Mouse (Mus musculus): ENCODE data around the gene Tomm7. TPM values are rescaled to one million over a fixed set of nuclear protein-coding genes. Genes with fewer than 3 reads are reported as not detected.

Gene Tomm7
- 21.6 and 26.0 TPM in 2 replicates for total RNA-seq (2014; rRNA removed; ENCODE audit: low replicate concordance)
- polyA plus RNA-seq (2015; fragmentation: Nextera tagmentation; extraction: Ambion mirVana) = 137 and 141 TPM in 2 replicates

- under 1% methylated on average over 44 of the region's 44 CpGs for WGBS
Observed at GRCm38 (mm10) chr5:23843674-23844530, at the start of gene Tomm7. Tomm7 (minus strand) TSS chr5:23844161.

GRCm38 (mm10) chr5:23893156-23893863 lies 49.3 kb upstream of the Tomm7 start:
- DNase-seq (ENCODE audit: low spot score) (no peak), ATAC-seq (ENCODE audit: insufficient read depth, low read depth) (no peak)
- H3K4me2 ChIP-seq (ENCODE audit: low read depth, low read length) = no peak overlapping the region
- no peaks in the 10 kb centered on the region; the same call in 1 of the 2 replicates for H3K4me1 ChIP-seq (ENCODE audit: control insufficient read depth, insufficient read depth)
- no peaks in the 10 kb centered on the region for H3K36me3 ChIP-seq (replicated peaks; ENCODE audit: control insufficient read depth, insufficient read depth, low read length)
- no peak overlapping the region for H3K9ac ChIP-seq (replicated peaks; ENCODE audit: low read depth, low read length)
- H3K27ac ChIP-seq (ENCODE audit: low read depth) = no peak overlapping the region
- no peaks in the 10 kb centered on the region for H3K9me3 ChIP-seq (replicated peaks; ENCODE audit: control insufficient read depth, low read length)
- no peak for TF ChIP-seq EP300 (IDR thresholded peaks at IDR 0.05; ENCODE audit: low read depth)
- TF ChIP-seq CTCF (IDR thresholded peaks at IDR 0.05; ENCODE audit: low read depth) = no peak
- WGBS = 83% methylated on average over 5 of the region's 5 CpGs
- H3K27me3 ChIP-seq (ENCODE audit: control insufficient read depth, insufficient read depth, low read length) = no peaks in the 10 kb centered on the region
- no peak overlapping the region for H3K4me3 ChIP-seq (ENCODE audit: low read depth, low read length)

More at GRCm38 (mm10) chr5:23843674-23844530, at the start of gene Tomm7:
- peaks cover 6% of the 10 kb centered on the region for H3K4me1 ChIP-seq (ENCODE audit: control insufficient read depth, insufficient read depth)
- ATAC-seq (ENCODE audit: insufficient read depth, low read depth) = peak; percentile 95
- H3K9ac ChIP-seq (replicated peaks; ENCODE audit: low read depth, low read length) = peak within 1 kb of the TSS; percentile 69
- H3K9me3 ChIP-seq (replicated peaks; ENCODE audit: control insufficient read depth, low read length) = no peaks in the 10 kb centered on the region
- peak within 1 kb of the TSS; percentile 68 for H3K4me3 ChIP-seq (ENCODE audit: low read depth, low read length)
- H3K36me3 ChIP-seq (replicated peaks; ENCODE audit: control insufficient read depth, insufficient read depth, low read length) = peaks cover 8% of the 10 kb centered on the region
- peak; percentile 98 for DNase-seq (ENCODE audit: low spot score)
- H3K27me3 ChIP-seq (ENCODE audit: control insufficient read depth, insufficient read depth, low read length) = no peaks in the 10 kb centered on the region
- peak within 1 kb of the TSS; percentile 90 for H3K27ac ChIP-seq (ENCODE audit: low read depth)
- TF ChIP-seq CTCF (IDR thresholded peaks at IDR 0.05; ENCODE audit: low read depth) (peak; percentile 30), EP300 (IDR thresholded peaks at IDR 0.05; ENCODE audit: low read depth) (no peak)
- peak within 1 kb of the TSS; percentile 74 for H3K4me2 ChIP-seq (ENCODE audit: low read depth, low read length)

- DNase-seq (ENCODE audit: low spot score) (peak; percentile 73), ATAC-seq (ENCODE audit: insufficient read depth, low read depth) (peak; percentile 58; the same call in 1 of the 2 replicates)
- Histone ChIP-seq H3K36me3 (replicated peaks; ENCODE audit: control insufficient read depth, insufficient read depth, low read length) (no peaks in the 10 kb centered on the region), H3K27ac (ENCODE audit: low read depth) (no peak overlapping the region), H3K9ac (replicated peaks; ENCODE audit: low read depth, low read length) (no peak overlapping the region), H3K4me2 (ENCODE audit: low read depth, low read length) (no peak overlapping the region), H3K27me3 (ENCODE audit: control insufficient read depth, insufficient read depth, low read length) (no peaks in the 10 kb centered on the region), H3K4me1 (ENCODE audit: control insufficient read depth, insufficient read depth) (no peaks in the 10 kb centered on the region; the same call in 1 of the 2 replicates), H3K4me3 (ENCODE audit: low read depth, low read length) (no peak overlapping the region), H3K9me3 (replicated peaks; ENCODE audit: control insufficient read depth, low read length) (no peaks in the 10 kb centered on the region)
- TF ChIP-seq CTCF (IDR thresholded peaks at IDR 0.05; ENCODE audit: low read depth) (peak; percentile 59), EP300 (IDR thresholded peaks at IDR 0.05; ENCODE audit: low read depth) (no peak)
- 41% methylated on average over 10 of the region's 10 CpGs for WGBS
Observed at GRCm38 (mm10) chr5:23890734-23891133, 46.8 kb upstream of the Tomm7 start.

GRCm38 (mm10) chr5:23889461-23889860 lies 45.5 kb upstream of the Tomm7 start:
- Histone ChIP-seq H3K36me3 (replicated peaks; ENCODE audit: control insufficient read depth, insufficient read depth, low read length) (no peaks in the 10 kb centered on the region), H3K9ac (replicated peaks; ENCODE audit: low read depth, low read length) (no peak overlapping the region), H3K4me1 (ENCODE audit: control insufficient read depth, insufficient read depth) (no peaks in the 10 kb centered on the region; the same call in 1 of the 2 replicates), H3K27ac (ENCODE audit: low read depth) (no peak overlapping the region), H3K4me2 (ENCODE audit: low read depth, low read length) (no peak overlapping the region), H3K27me3 (ENCODE audit: control insufficient read depth, insufficient read depth, low read length) (no peaks in the 10 kb centered on the region), H3K4me3 (ENCODE audit: low read depth, low read length) (no peak overlapping the region), H3K9me3 (replicated peaks; ENCODE audit: control insufficient read depth, low read length) (no peaks in the 10 kb centered on the region)
- 75% methylated on average over 4 of the region's 4 CpGs for WGBS
- DNase-seq (ENCODE audit: low spot score) (no peak), ATAC-seq (ENCODE audit: insufficient read depth, low read depth) (no peak)
- peak; percentile 18; the same call in 1 of the 2 replicates for TF ChIP-seq CTCF (IDR thresholded peaks at IDR 0.05; ENCODE audit: low read depth)
- TF ChIP-seq EP300 (IDR thresholded peaks at IDR 0.05; ENCODE audit: low read depth) = no peak

- H3K9me3 ChIP-seq (replicated peaks; ENCODE audit: control insufficient read depth, low read length) = peaks cover 6% of the 10 kb centered on the region; the same call in 1 of the 2 replicates
- H3K4me3 ChIP-seq (ENCODE audit: low read depth, low read length) = no peak overlapping the region
- no peaks in the 10 kb centered on the region for H3K4me1 ChIP-seq (ENCODE audit: control insufficient read depth, insufficient read depth)
- no peaks in the 10 kb centered on the region for H3K27me3 ChIP-seq (ENCODE audit: control insufficient read depth, insufficient read depth, low read length)
- H3K36me3 ChIP-seq (replicated peaks; ENCODE audit: control insufficient read depth, insufficient read depth, low read length) = no peaks in the 10 kb centered on the region
- H3K27ac ChIP-seq (ENCODE audit: low read depth) = peak overlapping the region; percentile 65
- WGBS = 44% methylated on average over 3 of the region's 3 CpGs
- TF ChIP-seq CTCF (IDR thresholded peaks at IDR 0.05; ENCODE audit: low read depth) = no peak
- TF ChIP-seq EP300 (IDR thresholded peaks at IDR 0.05; ENCODE audit: low read depth) = no peak
- DNase-seq (ENCODE audit: low spot score) (no peak), ATAC-seq (ENCODE audit: insufficient read depth, low read depth) (no peak)
- no peak overlapping the region for H3K9ac ChIP-seq (replicated peaks; ENCODE audit: low read depth, low read length)
- H3K4me2 ChIP-seq (ENCODE audit: low read depth, low read length) = no peak overlapping the region
Observed at GRCm38 (mm10) chr5:23887111-23887510, 43.1 kb upstream of the Tomm7 start.

Data from heart, postnatal 0 days (tissue).